Mouse (Mus musculus) liver, embryonic 13.5 days (tissue): ENCODE data around the gene Ifna6. TPM values are rescaled to one million over a fixed set of nuclear protein-coding genes. Genes with fewer than 3 reads are reported as not detected.
A peak's percentile ranks its signal among the peaks of the same experiment; 100 is the strongest.
"Not testable (repeated sequence)": the region's sequence is repeated elsewhere in the genome, so short reads cannot be mapped to it uniquely, and the experiment has no call there.

Experiments
- ATAC-seq: fragments of 200-750 bp; cut with Nextera tagmentation; 2 replicates; pipeline ENCODE4 v1.8.0; 2017; ENCODE audit warnings: low read depth, mild to moderate bottlenecking, moderate number of reproducible peaks, moderate library complexity
- DNase-seq: peaks from one replicate; pipeline ENCODE4 v3.0.0; 2022
- H3K27ac ChIP-seq: fragments of 300-500 bp; sonication (generic); 2 replicates; pipeline ENCODE4 v1.5.1; 2015; ENCODE audit warnings: moderate library complexity, mild to moderate bottlenecking, inconsistent platforms
- H3K27me3 ChIP-seq: fragments of 300-500 bp; sonication (generic); 2 replicates; pipeline ENCODE4 v1.6.1; 2015; ENCODE audit warnings: mild to moderate bottlenecking, inconsistent platforms
- H3K36me3 ChIP-seq: fragments of 300-500 bp; sonication (generic); 2 replicates; pipeline ENCODE4 v1.6.1; 2015; ENCODE audit warnings: mild to moderate bottlenecking, inconsistent platforms
- H3K4me1 ChIP-seq: fragments of 300-500 bp; sonication (generic); replicated peaks from 2 replicates; pipeline ENCODE4 v1.6.1; 2015; ENCODE audit warnings: inconsistent platforms
- H3K4me2 ChIP-seq: fragments of 300-500 bp; sonication (generic); 2 replicates; pipeline ENCODE4 v1.6.1; 2015; ENCODE audit warnings: inconsistent platforms, mild to moderate bottlenecking, moderate library complexity
- H3K4me3 ChIP-seq: fragments of 300-500 bp; sonication (generic); replicated peaks from 2 replicates; pipeline ENCODE4 v1.5.1; 2015; ENCODE audit warnings: mild to moderate bottlenecking, inconsistent platforms
- H3K9ac ChIP-seq: fragments of 300-500 bp; sonication (generic); 2 replicates; pipeline ENCODE4 v1.6.1; 2015; ENCODE audit warnings: mild to moderate bottlenecking, inconsistent platforms
- H3K9me3 ChIP-seq: fragments of 300-500 bp; sonication (generic); replicated peaks from 2 replicates; pipeline ENCODE4 v1.6.1; 2016; ENCODE audit warnings: inconsistent platforms
- WGBS: fragments of 180-500 bp; shearing (Covaris S2); methylation state at CpG from one replicate; pipeline ENCODE4 v1.1.7; 2015; ENCODE audit not compliant: insufficient replicate concordance; 5-methylcytosine and 5-hydroxymethylcytosine counted together
- polyA plus RNA-seq: library from polyadenylated mRNA; unstranded; fragments of >200 nt; fragmentation: Nextera tagmentation; extraction: Ambion mirVana; gene quantifications from 2 replicates; pipeline ENCODE4 v1.2.1, GENCODE M21; 2015

The Ifna6 gene
- not detected in 2 replicates for polyA plus RNA-seq

- not testable (repeated sequence) for H3K27me3 ChIP-seq, H3K36me3 ChIP-seq, ATAC-seq, H3K27ac ChIP-seq, H3K4me3 ChIP-seq, H3K9ac ChIP-seq, H3K4me1 ChIP-seq, H3K9me3 ChIP-seq, H3K4me2 ChIP-seq, DNase-seq
These were observed at the start of gene Ifna6 for GRCm38 (mm10) chr4:88827116-88827515. Gene Ifna6, plus strand, starts transcription at chr4:88827416.

- no CpG with 5 or more reads among the region's 29 CpGs for WGBS
- not testable (repeated sequence) for H3K9me3 ChIP-seq, H3K36me3 ChIP-seq, H3K9ac ChIP-seq, DNase-seq, H3K27ac ChIP-seq, H3K4me2 ChIP-seq, ATAC-seq, H3K27me3 ChIP-seq, H3K4me3 ChIP-seq, H3K4me1 ChIP-seq
These were observed 47.7 kb upstream of the Ifna6 start, which contains the start of gene Gm13272 for GRCm38 (mm10) chr4:88779550-88779949. Gene Gm13272, plus strand, starts transcription at chr4:88779850.

- H3K36me3 ChIP-seq, H3K4me1 ChIP-seq, ATAC-seq, H3K9me3 ChIP-seq, H3K4me3 ChIP-seq, H3K27me3 ChIP-seq, H3K9ac ChIP-seq, H3K27ac ChIP-seq, DNase-seq, H3K4me2 ChIP-seq: not testable (repeated sequence)
- 38% methylated on average over 16 of the region's 18 CpGs for WGBS
These were observed 46.9 kb upstream of the Ifna6 start for GRCm38 (mm10) chr4:88780320-88780719.

- not testable (repeated sequence) for DNase-seq, H3K9me3 ChIP-seq, H3K36me3 ChIP-seq, H3K27me3 ChIP-seq, H3K9ac ChIP-seq, ATAC-seq, H3K27ac ChIP-seq, H3K4me1 ChIP-seq
- peak within 1 kb of the TSS; percentile 28 for H3K4me3 ChIP-seq
- peak within 1 kb of the TSS; percentile 56 for H3K4me2 ChIP-seq
- 15% methylated on average over 4 of the region's 7 CpGs for WGBS
These were observed 45.4 kb upstream of the Ifna6 start, which contains the start of gene Ifnz for GRCm38 (mm10) chr4:88781831-88782230. Gene Ifnz, plus strand, starts transcription at chr4:88782131.

GRCm38 (mm10) chr4:88782335-88782734 lies 44.9 kb upstream of the Ifna6 start:
- 0% methylated on average over 4 of the region's 31 CpGs for WGBS
- not testable (repeated sequence) for DNase-seq, H3K9ac ChIP-seq, H3K27ac ChIP-seq, H3K27me3 ChIP-seq, ATAC-seq, H3K9me3 ChIP-seq, H3K36me3 ChIP-seq, H3K4me1 ChIP-seq
- H3K4me3 ChIP-seq = peak overlapping the region; percentile 28
- H3K4me2 ChIP-seq = peak overlapping the region; percentile 56

GRCm38 (mm10) chr4:88785409-88785808 lies 41.8 kb upstream of the Ifna6 start, which contains the start of gene Gm13276:
Gene Gm13276, plus strand, starts transcription at chr4:88785709.
- H3K4me3 ChIP-seq, H3K4me1 ChIP-seq, H3K27me3 ChIP-seq, H3K9me3 ChIP-seq, H3K4me2 ChIP-seq, ATAC-seq, H3K27ac ChIP-seq, H3K36me3 ChIP-seq, DNase-seq, H3K9ac ChIP-seq: not testable (repeated sequence)
- no CpG with 5 or more reads among the region's 27 CpGs for WGBS

- not testable (repeated sequence) for DNase-seq, H3K4me3 ChIP-seq, H3K36me3 ChIP-seq, H3K9me3 ChIP-seq, H3K27ac ChIP-seq, H3K27me3 ChIP-seq, H3K4me2 ChIP-seq, H3K4me1 ChIP-seq, H3K9ac ChIP-seq, ATAC-seq
- WGBS = 0% methylated on average over 4 of the region's 28 CpGs
These were observed 38.8 kb upstream of the Ifna6 start, which contains the start of gene Gm13277 for GRCm38 (mm10) chr4:88788402-88788801. Gene Gm13277, plus strand, starts transcription at chr4:88788632.

- not testable (repeated sequence) for H3K9ac ChIP-seq, ATAC-seq
- WGBS = no CpG with 5 or more reads among the region's 28 CpGs
These were observed 36.0 kb upstream of the Ifna6 start, which contains the start of gene Gm13278 for GRCm38 (mm10) chr4:88791250-88791649. Gene Gm13278, plus strand, starts transcription at chr4:88791550.

GRCm38 (mm10) chr4:88793936-88794675 lies 33.1 kb upstream of the Ifna6 start, which contains the start of gene Gm13275:
Gene Gm13275, plus strand, starts transcription at chr4:88794487.
- not testable (repeated sequence) for H3K27ac ChIP-seq, DNase-seq, H3K36me3 ChIP-seq, H3K9me3 ChIP-seq, ATAC-seq, H3K27me3 ChIP-seq, H3K4me1 ChIP-seq, H3K4me2 ChIP-seq, H3K9ac ChIP-seq, H3K4me3 ChIP-seq
- 0% methylated on average over 12 of the region's 52 CpGs for WGBS

More at GRCm38 (mm10) chr4:88791250-88791649, 36.0 kb upstream of the Ifna6 start, which contains the start of gene Gm13278:
- H3K27ac ChIP-seq, H3K4me2 ChIP-seq, H3K27me3 ChIP-seq, DNase-seq, H3K4me1 ChIP-seq, H3K4me3 ChIP-seq, H3K36me3 ChIP-seq, H3K9me3 ChIP-seq: not testable (repeated sequence)

GRCm38 (mm10) chr4:88797097-88797496 lies 30.1 kb upstream of the Ifna6 start, which contains the start of gene Gm13279:
Gene Gm13279, plus strand, starts transcription at chr4:88797397.
- not testable (repeated sequence) for H3K4me3 ChIP-seq, ATAC-seq, H3K27ac ChIP-seq, H3K27me3 ChIP-seq, DNase-seq, H3K4me2 ChIP-seq, H3K36me3 ChIP-seq, H3K4me1 ChIP-seq, H3K9me3 ChIP-seq, H3K9ac ChIP-seq
- no CpG with 5 or more reads among the region's 28 CpGs for whole genome bisulfite sequencing

- DNase-seq, H3K4me2 ChIP-seq, H3K4me3 ChIP-seq, H3K9me3 ChIP-seq, H3K4me1 ChIP-seq, H3K9ac ChIP-seq, H3K36me3 ChIP-seq, H3K27me3 ChIP-seq, H3K27ac ChIP-seq, ATAC-seq: not testable (repeated sequence)
- WGBS = 8% methylated on average over 5 of the region's 7 CpGs
These were observed 27.9 kb upstream of the Ifna6 start, which contains the start of gene Gm13285 for GRCm38 (mm10) chr4:88799365-88799764. Gene Gm13285, plus strand, starts transcription at chr4:88799665.
